Mouse (Mus musculus) adrenal gland, postnatal 36 days (tissue): ENCODE data around the gene Cenpu. TPM values are rescaled to one million over a fixed set of nuclear protein-coding genes. Genes with fewer than 3 reads are reported as not detected.
A peak's percentile ranks its signal among the peaks of the same experiment; 100 is the strongest.

Experiments used
- DNase-seq, 2 experiments: peaks; one replicate each; pipeline ENCODE4 v3.0.0; 2021; ENCODE audit warnings: mixed read lengths in 1 of 2
- total RNA-seq, 2 experiments: library from RNA; stranded (reverse); gene quantifications; 2 replicates each; pipeline ENCODE4 v1.2.3; 2021

Cenpu gene
- total RNA-seq, 2 experiments from 2014 or later = 1.8 to 3.1 TPM

GRCm38 (mm10) chr8:46599314-46599904 is 47.6 kb downstream of the Cenpu start:
- no peak for DNase-seq

- no peak for DNase-seq
Observed at GRCm38 (mm10) chr8:46600959-46601707, 49.3 kb downstream of the Cenpu start.

- no peak for DNase-seq
Observed at GRCm38 (mm10) chr8:46603587-46603986, 51.8 kb downstream of the Cenpu start.

DNA sequence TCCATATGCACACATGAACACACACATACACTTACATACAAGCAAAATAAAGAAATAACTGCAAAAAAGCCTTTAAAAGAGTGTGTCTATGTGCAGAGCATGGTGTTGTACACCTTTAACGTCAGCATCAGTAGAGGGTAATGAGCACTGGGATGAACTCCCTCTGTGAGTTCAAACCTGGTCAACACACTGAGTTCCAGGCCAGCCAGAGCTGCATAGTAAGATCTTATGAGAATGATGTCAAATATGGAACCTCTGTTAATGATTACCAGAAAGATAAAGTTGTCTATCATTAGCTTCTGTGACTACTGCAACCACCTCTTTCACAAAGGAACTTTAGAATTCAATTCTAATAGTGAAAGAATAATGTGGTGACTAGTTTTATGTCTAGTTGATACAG is 55.1 kb downstream of the Cenpu start:
- DNase-seq = no peak

DNA sequence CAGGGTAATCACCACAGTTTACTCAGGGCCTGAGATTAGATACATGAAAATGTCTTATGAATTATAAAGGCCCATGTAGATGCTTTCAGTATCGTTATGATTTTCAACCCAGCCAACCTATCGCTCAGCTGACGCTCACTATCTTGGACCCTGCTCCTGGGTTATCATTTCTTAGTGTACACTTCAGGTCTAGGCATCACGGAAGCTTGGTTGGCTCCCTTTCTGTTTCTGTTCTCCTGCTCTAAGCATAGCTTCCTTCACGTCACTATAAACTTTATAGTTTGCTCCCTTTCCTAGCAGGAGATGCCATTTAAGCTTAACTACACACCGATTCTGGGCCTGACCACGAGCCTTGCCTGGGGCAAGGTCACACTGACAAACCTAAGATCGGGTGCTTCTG is 59.7 kb downstream of the Cenpu start:
- no peak for DNase-seq

GRCm38 (mm10) chr8:46612913-46613312 is 61.1 kb downstream of the Cenpu start:
- DNase-seq = no peak

- no peak for DNase-seq
Observed at GRCm38 (mm10) chr8:46613377-46613776, 61.5 kb downstream of the Cenpu start.

DNA sequence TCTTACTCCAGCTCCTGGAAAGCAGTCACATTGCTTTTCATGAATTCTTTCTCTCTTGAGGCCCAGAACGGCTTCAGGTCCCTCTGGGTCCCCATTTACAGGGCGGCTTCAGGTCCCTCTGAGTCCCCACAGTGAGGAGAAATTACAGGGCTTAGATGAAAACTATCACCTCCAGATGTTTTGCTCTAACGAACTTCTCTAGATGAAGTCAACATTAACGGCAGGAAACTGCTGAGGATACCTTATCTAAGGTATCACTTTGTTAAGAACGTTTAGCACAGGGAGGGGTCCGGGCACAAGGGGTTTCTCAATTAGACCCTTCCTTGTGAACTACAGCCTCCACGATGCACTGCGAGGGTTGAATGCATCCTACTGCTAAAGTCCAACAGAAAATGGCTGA is 64.1 kb downstream of the Cenpu start:
- no peak for DNase-seq

DNA sequence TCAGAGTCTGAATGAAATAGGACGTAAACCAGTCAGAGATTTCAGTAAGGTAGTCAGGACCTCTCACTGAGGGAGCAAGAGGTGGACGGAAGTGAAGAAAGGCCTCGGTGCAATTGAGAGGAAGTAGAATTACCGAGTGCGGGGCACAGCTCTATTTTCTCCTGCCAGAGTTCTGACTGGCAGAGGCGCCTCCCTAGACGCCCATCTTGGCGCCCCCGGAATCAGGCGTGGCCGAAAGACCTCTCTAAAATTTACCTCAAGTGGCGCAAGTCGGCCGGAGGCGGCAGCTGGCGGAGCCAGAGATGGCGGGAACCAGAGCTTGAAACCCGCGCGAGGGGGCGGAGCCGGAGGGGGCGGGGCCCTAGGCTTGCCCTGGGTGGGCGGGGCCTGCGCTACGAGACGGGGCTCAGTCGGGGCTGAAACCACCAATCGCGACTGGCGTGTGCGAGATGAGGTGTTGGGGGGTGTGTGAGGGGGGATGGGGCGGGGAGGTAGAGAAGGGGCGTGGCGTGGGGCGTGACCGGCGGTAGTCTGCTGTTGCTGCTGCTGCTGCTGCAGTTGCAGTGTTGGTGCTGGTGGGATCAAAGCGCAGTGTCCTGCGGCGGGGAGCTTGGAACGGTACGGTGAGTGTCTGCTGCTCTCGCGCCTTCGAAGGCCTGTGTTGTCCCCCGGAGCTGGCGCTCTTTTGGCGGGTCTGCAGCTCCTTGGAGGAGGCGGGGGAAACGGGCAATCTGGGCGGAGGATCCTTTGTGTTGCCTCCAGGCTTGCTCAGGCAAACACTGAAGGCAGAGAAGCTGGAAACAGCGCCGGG is 65.3 kb downstream of the Cenpu start, which contains the start of the genes Primpol and Casp3:
Gene Primpol, minus strand, starts transcription at position 334 of the 811 bp plus-strand sequence.
Gene Casp3, plus strand, starts transcription at position 413 of the 811 bp plus-strand sequence.
- DNase-seq = peak; percentile 97 to 99

DNA sequence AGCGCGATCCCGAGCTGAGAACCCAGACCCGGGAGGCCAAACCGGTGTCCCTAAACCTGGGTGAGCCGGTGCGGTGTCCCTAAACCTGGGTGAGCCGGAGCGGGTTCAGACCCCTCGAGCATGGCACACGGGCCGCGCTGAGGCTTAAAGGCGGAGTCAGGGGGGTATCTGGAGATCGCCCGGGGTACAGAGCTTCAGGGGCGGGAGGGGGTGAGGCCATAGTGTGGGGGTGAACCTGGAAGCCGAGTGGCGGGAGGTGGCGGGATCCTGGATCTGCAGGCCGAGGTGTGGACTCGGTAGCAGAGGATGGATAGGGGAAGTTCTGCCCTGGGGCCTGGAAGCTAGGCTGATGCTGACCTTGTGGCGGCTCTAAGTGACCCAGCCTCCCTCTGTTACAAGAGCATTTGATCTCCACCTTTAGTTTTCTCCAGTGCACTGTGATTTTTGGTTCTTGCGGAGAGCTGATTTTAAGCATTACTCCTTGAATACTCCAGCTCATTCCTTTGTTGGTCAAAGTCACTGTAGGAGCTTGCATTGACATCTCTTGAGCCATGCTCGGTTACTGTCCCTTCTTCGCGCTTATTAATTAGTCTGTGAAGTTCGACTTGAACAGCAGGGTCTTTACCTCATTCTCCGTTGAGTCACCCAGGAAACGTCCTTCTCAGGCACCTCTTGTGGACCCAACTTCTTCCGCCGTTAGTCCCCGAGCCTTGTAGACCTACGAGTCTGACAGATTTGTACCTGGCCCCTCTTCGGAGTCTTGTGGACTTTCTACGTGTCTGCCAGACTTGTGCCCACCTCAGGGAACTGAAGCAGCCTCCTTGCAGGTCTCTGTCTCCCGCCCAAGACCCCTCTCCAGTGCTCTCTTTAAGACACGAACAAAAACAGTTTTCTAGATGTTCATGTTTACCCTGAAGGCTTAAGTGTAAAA is 66.1 kb downstream of the Cenpu start:
- no peak for DNase-seq

DNA sequence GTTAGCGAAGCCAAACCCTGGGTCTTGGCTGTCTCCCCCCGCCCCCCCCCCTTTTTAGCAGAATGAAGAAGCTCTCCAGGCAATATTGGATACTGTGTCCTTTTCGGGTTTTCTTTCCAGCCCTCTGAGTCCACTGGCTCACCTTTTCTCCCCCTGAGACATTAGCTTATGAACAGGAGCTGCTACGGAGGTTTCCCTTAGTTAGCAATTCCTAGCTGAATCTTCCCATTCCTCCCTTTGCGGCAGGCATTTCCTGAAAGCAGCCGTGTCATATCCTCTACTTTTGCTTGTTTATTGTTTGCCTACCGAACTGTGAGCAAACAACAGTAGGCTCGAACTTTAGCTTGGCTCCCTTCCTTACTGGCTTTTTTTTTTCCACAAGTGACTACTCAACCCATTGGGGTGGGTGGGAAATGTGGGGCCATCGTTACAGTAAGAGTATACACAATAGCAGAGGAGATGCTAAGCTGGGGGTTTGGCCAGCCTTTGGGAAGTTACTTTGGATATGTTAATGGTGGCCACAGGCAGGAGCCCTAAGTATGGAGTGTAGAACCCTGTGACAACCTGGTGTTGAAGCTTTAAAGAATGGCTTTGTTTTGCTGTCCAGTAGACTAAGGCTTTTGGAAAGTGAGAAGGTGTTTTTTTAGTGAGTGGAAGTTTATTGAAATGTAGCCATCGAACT is 67.0 kb downstream of the Cenpu start:
- no peak for DNase-seq

DNA sequence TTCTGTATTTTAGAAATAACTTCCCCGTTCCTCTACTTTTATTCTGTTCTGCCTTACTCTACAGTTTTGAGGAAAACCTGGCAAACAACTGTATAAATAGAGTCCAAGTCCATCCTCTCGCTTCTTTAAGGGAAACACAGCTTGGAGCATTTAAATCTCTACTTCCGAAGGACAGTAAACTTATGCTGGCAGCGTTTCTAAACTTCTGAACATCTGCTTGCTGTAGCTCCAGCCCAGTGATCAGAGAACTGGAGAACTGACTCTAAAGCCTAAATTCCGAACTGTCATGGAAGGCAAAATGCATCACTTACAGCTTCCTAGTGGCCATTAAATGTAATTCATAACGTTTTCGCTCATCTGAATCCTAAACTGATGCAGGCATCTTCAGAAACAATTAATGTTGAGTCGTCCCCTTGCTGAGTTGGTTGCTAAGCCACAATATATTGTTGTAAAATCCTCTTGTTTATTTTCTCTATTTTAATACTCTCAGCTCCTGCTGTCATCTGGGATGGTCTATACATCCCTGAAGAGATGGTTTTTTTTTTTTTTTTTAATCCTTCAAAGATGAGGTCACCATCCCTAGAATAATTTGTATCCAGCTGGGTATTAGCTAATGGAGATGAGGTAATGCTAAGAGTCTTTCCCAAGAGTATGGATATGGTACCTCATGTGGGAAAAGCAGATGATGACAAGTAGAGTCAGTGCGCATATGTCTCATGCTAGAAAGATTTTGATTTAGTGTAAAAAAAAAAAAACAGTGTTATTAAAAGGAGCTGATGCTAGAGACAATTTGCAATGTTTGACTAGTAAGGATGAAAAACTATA is 70.8 kb downstream of the Cenpu start:
- DNase-seq = no peak

DNA sequence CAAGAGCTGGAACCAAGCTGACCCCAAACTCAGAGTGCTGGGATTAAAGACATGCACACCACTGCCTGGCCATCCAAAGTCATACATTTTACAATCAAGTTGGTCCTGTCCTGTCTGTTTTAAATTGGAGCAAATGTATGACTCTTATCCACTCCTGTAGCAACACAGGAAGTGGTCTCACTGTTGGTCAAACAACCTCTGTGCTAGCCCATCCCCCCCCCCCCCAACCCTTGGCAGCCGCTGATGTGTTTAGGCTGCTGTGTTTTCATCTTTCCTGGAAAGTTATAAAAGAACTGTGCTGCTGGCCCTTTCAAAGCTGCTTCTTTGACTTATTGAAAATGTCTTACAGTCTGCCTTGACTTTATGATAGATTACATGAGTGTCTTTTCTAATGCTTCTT is 73.3 kb downstream of the Cenpu start:
- no peak for DNase-seq

DNA sequence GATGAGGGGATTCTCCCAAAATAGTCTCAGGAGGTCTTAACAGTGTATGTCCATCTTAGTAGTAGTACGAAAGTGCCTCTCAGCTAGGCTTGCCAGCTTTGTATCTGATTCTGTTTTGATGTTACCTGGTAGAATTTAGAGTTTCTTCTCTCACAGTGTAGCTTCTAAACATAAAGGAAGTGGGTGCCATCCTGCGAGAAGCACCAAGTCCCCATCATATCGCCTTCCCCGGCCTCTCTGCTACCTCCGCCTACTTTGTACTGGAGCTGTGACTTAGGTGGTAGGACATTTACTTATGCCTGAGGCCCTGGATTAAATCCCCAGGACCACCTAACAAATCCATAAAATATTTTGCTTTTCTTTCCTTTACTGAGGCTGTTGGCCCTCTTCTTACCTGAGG is 74.8 kb downstream of the Cenpu start:
- no peak for DNase-seq

DNA sequence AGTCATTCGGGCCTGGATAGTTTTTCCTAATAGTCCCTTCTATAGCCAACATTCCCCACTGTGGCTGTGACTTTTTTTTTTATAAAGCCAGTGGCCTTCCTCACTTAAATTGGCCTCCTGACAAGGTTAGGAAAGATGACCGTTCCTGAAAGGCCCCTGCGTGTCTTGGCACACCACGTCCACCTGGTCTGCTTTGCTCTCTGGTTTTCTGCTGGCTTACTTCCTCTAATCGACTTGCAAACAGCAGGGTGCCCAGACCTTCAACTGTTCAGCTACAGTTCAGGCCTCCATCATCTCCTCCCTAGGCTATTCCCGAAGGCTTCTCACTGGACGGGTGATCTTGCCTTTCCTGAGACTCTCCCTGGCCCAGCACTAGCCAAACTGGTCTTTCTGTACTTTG is 76.1 kb downstream of the Cenpu start:
- DNase-seq = no peak

DNA sequence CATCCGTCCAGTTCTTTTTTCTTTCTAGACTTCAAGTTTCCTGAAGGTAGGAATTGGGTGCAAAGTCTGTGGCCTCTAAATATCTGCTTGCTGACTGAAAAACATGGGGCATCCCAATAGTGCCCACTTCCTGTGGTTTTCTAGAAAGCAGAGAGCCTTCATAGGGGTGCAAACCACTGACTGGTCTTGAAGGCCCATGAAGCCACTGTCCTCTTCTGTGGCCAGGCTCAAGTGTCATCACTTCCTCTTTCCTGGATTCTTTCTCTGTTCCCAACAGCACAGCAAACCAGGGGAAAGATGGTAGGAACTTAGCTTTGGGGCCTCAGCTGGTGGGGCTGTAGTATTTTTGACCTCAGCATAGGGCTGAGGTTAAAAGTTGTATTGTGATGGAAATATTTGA is 76.8 kb downstream of the Cenpu start:
- DNase-seq = no peak
